Mouse (Mus musculus): ENCODE results near the gene Galm. TPM values are rescaled to one million over a fixed set of nuclear protein-coding genes. Genes with fewer than 3 reads are reported as not detected.

Gene Galm
- total and polyA plus RNA-seq, 2 experiments from 2014 or later = 1.9 to 2.4 TPM

DNA sequence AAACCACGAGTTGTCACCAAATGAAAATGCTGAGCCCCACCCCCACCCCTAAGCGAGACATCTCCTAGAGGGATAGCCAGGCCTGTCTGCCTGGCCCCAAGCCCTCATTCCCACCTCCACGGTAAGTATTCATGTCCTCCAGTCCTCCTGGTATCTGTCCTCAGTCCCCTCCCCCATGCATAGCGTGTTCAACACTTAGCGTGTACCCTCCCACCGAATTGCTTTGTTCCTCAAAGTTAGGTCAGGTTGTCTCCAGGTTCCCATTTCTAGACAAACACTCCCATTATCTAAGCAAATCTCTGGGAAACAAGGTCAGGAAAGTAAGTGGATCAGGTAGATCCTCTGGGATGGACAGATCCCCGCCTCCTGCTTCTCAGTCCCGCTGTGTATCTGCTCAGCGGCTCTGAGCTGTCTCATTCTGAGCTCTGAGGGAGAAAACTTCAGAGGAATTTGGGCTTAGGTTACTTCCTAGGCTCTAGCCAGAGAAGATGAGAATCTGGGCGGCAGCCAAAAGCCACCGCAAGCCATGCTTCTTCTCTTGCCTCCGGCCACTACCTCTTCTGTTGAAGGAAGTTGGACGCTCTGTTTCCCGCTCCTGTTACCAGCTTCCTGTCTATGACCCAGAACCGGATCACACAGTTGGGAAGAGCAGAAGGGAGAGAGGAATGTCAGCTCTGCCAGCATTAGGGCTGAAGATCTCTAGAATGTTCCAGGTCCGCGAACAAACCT is 11.3 kb downstream of the Galm start:
- no peaks in the 10 kb centered on the region for H3K36me3 ChIP-seq (ENCODE audit: insufficient read depth, low read length)
- H3K4me3 ChIP-seq (ENCODE audit: low read length) = no peak overlapping the region
- no peak for DNase-seq (ENCODE audit: low spot score)
- no peak for TF ChIP-seq CTCF (IDR thresholded peaks at IDR 0.05; ENCODE audit: low read depth)
- WGBS = 82% methylated on average over 17 of the region's 17 CpGs
- ATAC-seq = no peak
- H3K27ac ChIP-seq = no peak overlapping the region
- no peaks in the 10 kb centered on the region for H3K9me3 ChIP-seq (ENCODE audit: low read length)
- H3K27me3 ChIP-seq (ENCODE audit: insufficient read depth, low read length) = no peaks in the 10 kb centered on the region
- no peaks in the 10 kb centered on the region for H3K4me1 ChIP-seq (ENCODE audit: insufficient read depth, low read length)
- no peak overlapping the region for H3K4me2 ChIP-seq (ENCODE audit: low read depth, low read length)
- H3K9ac ChIP-seq (replicated peaks; ENCODE audit: low read length) = no peak overlapping the region

DNA sequence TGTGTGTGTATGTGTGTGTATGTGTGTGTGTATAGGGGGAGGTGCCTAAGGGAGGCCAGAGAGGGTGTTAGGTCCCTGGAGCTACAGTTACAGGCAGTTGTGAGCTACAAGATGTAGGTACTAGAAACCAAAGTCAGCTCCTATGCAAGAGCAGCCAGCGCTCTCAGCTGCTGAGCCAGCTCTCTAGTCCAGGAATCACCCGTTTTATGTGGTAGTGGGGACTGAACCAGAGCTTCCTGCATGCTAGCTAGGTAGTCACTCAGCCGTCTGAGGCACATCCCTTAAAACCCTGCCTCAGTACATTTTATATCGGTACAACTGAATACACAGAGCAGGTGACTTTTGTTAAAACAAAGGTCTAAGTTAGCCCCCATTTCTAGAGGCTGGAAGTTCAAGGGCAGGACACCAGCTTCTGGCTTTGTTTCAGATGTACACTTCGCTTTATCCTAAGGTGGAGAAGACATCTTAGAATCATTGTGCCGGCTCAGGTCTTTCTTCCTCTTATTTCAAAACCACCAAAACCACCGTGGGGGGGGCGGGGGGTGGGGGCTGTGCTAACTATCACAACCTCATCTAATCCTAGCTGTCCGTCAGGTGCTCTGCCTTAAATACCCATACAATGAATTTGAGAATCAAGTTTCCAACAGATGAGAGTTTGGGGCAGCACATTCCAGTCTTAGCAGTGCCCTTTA is 12.6 kb downstream of the Galm start:
- ATAC-seq (no peak), DNase-seq (ENCODE audit: low spot score) (no peak)
- Histone ChIP-seq H3K9ac (replicated peaks; ENCODE audit: low read length) (no peak overlapping the region), H3K4me1 (ENCODE audit: insufficient read depth, low read length) (no peaks in the 10 kb centered on the region), H3K36me3 (ENCODE audit: insufficient read depth, low read length) (no peaks in the 10 kb centered on the region), H3K9me3 (ENCODE audit: low read length) (no peaks in the 10 kb centered on the region), H3K27me3 (ENCODE audit: insufficient read depth, low read length) (no peaks in the 10 kb centered on the region), H3K27ac (no peak overlapping the region), H3K4me2 (ENCODE audit: low read depth, low read length) (no peak overlapping the region), H3K4me3 (ENCODE audit: low read length) (no peak overlapping the region)
- 78% methylated on average over 9 of the region's 9 CpGs for WGBS
- TF ChIP-seq CTCF (IDR thresholded peaks at IDR 0.05; ENCODE audit: low read depth) = no peak

DNA sequence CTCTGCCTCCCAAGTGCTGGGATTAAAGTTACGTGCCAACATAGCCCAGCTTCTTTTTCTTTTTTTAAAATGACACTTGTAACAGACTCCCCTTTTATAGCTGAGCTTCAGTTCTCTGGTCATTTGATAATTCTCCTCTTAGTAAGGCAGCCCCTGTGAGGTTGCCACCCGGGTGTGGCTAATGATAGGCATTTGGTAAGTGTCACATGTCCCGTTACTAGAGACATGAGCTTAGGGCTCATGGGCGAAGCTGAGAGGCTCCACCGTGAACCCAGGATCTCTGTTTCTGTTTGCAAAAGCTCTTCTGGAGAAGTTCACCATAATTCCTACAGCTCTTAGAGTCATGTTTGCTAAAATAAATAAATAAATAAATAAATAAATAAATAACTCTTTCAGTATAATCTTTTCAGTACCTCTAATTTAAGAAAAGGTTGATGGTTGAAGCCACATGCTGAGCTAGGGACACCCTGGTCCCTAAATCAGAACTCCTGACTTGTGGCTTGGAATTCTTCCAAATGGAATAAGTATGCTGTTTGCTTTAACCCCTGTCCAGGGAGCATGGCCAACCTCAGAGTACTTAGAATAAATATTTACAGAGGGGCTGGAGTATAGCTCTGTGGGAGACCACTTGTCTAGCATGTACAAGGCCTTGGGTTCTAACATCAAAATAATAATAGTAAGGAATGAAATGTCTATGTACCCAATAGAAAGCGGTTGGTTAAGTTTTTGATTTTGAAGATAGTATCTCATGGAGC is 16.4 kb downstream of the Galm start:
- no peaks in the 10 kb centered on the region for H3K27me3 ChIP-seq (ENCODE audit: insufficient read depth, low read length)
- no peak overlapping the region for H3K9ac ChIP-seq (replicated peaks; ENCODE audit: low read length)
- ATAC-seq (no peak), DNase-seq (ENCODE audit: low spot score) (no peak)
- 91% methylated on average over 6 of the region's 6 CpGs for WGBS
- H3K9me3 ChIP-seq (ENCODE audit: low read length) = no peaks in the 10 kb centered on the region
- no peak overlapping the region for H3K4me3 ChIP-seq (ENCODE audit: low read length)
- H3K27ac ChIP-seq = no peak overlapping the region
- H3K36me3 ChIP-seq (ENCODE audit: insufficient read depth, low read length) = no peaks in the 10 kb centered on the region
- H3K4me2 ChIP-seq (ENCODE audit: low read depth, low read length) = no peak overlapping the region
- 0 out of 2 replicates have a peak, but pooled peaks cover 3% of the 10 kb centered on the region for H3K4me1 ChIP-seq (ENCODE audit: insufficient read depth, low read length)
- TF ChIP-seq CTCF (IDR thresholded peaks at IDR 0.05; ENCODE audit: low read depth) = no peak

DNA sequence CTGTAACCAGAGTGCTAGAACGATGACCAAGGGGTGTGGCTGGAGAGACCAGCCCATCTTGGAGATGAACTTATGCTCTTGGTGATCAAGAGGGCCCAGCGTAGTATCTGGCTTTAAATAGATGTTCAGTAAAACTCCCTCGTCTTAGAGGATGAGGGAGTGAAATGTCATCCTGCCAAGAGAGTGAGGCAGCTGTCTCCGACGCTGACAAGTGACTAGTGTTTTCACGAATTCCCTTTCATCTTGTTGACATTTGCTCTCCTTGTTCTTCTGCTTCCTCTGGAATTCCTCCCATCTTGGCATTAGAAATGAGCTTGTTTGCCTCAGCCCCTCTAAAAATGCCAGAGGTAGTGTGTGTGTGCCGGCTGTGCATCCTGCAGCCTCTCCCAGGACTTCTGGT is 17.9 kb downstream of the Galm start:
- Histone ChIP-seq H3K27ac (no peak overlapping the region), H3K36me3 (ENCODE audit: insufficient read depth, low read length) (no peaks in the 10 kb centered on the region), H3K4me1 (ENCODE audit: insufficient read depth, low read length) (0 out of 2 replicates have a peak, but pooled peaks cover 3% of the 10 kb centered on the region), H3K4me3 (ENCODE audit: low read length) (no peak overlapping the region), H3K9ac (replicated peaks; ENCODE audit: low read length) (no peak overlapping the region), H3K9me3 (ENCODE audit: low read length) (no peaks in the 10 kb centered on the region), H3K27me3 (ENCODE audit: insufficient read depth, low read length) (no peaks in the 10 kb centered on the region), H3K4me2 (ENCODE audit: low read depth, low read length) (no peak overlapping the region)
- 50% methylated on average over 7 of the region's 7 CpGs for WGBS
- ATAC-seq (no peak), DNase-seq (ENCODE audit: low spot score) (no peak)
- TF ChIP-seq CTCF (IDR thresholded peaks at IDR 0.05; ENCODE audit: low read depth) = no peak

DNA sequence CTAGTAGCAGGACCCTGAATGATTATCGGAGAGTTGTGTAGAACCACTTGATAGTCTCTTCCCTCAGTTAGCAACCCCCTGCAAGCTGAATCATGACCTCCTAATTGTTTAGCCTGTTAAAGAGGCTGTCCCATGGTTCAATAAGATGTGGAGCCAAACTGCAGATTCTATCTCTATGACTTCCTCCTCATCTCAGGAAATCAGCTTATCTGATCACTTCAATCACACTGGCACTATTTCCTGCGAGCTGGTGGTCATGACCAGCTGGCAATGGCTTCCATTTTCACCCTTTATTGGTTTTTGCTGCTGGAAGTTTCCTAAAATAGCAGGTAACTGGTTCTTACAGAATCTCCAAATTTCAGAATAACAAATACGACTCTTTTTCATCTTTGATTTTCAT is 18.5 kb downstream of the Galm start:
- TF ChIP-seq CTCF (IDR thresholded peaks at IDR 0.05; ENCODE audit: low read depth) = no peak
- Histone ChIP-seq H3K27me3 (ENCODE audit: insufficient read depth, low read length) (no peaks in the 10 kb centered on the region), H3K9ac (replicated peaks; ENCODE audit: low read length) (no peak overlapping the region), H3K27ac (no peak overlapping the region), H3K36me3 (ENCODE audit: insufficient read depth, low read length) (no peaks in the 10 kb centered on the region), H3K9me3 (ENCODE audit: low read length) (no peaks in the 10 kb centered on the region), H3K4me2 (ENCODE audit: low read depth, low read length) (no peak overlapping the region), H3K4me1 (ENCODE audit: insufficient read depth, low read length) (0 out of 2 replicates have a peak, but pooled peaks cover 3% of the 10 kb centered on the region), H3K4me3 (ENCODE audit: low read length) (no peak overlapping the region)
- DNase-seq (ENCODE audit: low spot score) = no peak
- ATAC-seq = no peak
- WGBS = 82% methylated on average over 3 of the region's 3 CpGs

DNA sequence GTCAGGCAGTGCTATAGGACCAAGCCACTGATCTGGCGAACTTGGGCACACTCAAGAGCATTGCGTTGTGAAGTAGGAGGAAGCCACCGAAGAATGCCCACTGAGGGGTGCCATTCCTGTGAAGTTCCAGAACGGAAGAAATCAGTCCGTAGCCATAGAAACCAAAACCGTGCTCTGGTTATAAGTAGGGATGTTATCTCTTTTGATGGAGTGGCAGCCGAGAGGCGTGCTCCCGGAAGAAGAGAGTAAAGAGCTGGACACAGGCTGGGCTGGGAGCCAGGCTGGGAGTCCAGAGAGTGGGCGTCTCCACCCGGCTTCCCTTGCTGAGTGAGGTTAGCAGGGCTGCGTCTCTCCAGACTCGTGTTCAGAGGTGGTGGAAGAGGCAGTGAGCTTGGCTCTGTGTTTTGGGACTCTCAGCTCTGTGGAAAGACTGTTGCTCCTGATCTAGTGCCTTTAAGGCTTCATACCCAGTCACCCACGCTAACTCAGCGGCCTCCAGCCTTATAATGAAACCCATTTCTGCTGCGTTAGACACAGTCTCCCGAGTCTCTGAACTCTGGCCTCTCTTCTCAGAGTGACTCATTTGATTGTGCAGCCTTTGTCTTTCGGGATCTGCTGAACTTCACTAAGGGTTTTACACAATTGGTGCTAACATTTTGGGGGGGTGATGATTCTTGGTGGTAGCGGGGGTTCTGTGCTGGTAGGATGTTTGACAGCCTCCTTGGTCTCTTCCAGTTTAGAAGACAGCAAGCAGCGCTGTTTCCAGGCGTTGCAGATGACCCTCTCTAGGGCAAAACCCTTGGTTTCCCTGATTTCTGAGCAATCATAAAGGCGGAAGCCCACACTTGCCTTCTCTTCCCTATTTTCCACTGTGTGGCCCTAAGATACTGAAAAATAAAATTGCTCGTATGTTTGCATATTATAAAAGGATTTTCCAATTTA is 21.1 kb downstream of the Galm start:
- 30% methylated on average over 23 of the region's 23 CpGs for WGBS
- peak overlapping the region; percentile 49 for H3K4me2 ChIP-seq (ENCODE audit: low read depth, low read length)
- H3K9me3 ChIP-seq (ENCODE audit: low read length) = no peaks in the 10 kb centered on the region
- ATAC-seq (peak; percentile 92), DNase-seq (ENCODE audit: low spot score) (peak; percentile 82)
- no peaks in the 10 kb centered on the region for H3K36me3 ChIP-seq (ENCODE audit: insufficient read depth, low read length)
- H3K27ac ChIP-seq = peak overlapping the region; percentile 38; the same call in 1 of the 2 replicates
- 0 out of 2 replicates have a peak overlapping the region, but pooled peaks have one; percentile 13 for H3K4me3 ChIP-seq (ENCODE audit: low read length)
- no peaks in the 10 kb centered on the region for H3K27me3 ChIP-seq (ENCODE audit: insufficient read depth, low read length)
- no peak overlapping the region for H3K9ac ChIP-seq (replicated peaks; ENCODE audit: low read length)
- no peak; the same call in 1 of the 2 replicates for TF ChIP-seq CTCF (IDR thresholded peaks at IDR 0.05; ENCODE audit: low read depth)
- H3K4me1 ChIP-seq (ENCODE audit: insufficient read depth, low read length) = 0 out of 2 replicates have a peak, but pooled peaks cover 3% of the 10 kb centered on the region

Data from hindbrain, postnatal 0 days (tissue).